Comparison of ENCODE assay signal across 8 mouse cellular contexts in the genomic region with DNA sequence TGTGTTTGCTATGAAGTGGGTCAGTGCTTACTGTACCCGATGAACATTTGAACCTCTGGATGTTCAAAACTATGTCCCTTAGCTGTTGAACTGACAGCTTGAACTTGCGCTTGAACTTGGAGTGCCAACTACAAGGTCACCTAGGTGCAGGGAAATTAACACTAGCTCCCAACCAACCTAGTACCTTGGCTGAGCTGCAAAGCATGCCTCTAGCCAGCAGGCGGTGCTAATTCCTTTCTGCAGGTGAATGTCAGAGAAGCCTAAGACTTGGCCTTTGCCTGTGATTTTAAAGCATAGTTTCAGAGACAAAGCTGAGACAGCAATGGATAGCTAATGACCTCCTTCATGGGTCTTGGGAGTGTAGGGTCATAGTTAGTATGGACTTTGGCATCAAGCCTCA. TPM values are rescaled to one million over a fixed set of nuclear protein-coding genes. Genes with fewer than 3 reads are reported as not detected.
DNase-seq lines count a peak whose midpoint lies in the region; ATAC-seq and TF ChIP-seq lines count a peak whose summit lies in the region.
"Had no signal": no experiment of that assay in that cellular context is flagged by ENCODE, and none has a peak within 500 bp of the region (broad histone marks: within the 10 kb centered on the region; RNA-seq: fewer than 3 reads in every experiment).

No protein-coding gene starts in this region.

- no peak overlapping the region for H3K4me3 ChIP-seq in ES-Bruce4 (ENCODE audit: low read depth, low read length)

- no peak overlapping the region for H3K27ac ChIP-seq in ES-Bruce4 (ENCODE audit: insufficient read depth, low read length)

- TF ChIP-seq POLR2A in ES-Bruce4 (IDR thresholded peaks at IDR 0.05; ENCODE audit: insufficient read depth, low read length), result no peak

- H3K27me3 ChIP-seq in ES-Bruce4 (ENCODE audit: control insufficient read depth, insufficient read depth, low read length, poor library complexity, severe bottlenecking), result no peaks in the 10 kb centered on the region

- H3K36me3 ChIP-seq in ES-Bruce4 (ENCODE audit: control insufficient read depth, insufficient read depth, low read length, poor library complexity, severe bottlenecking), result peaks cover 30% of the 10 kb centered on the region

- TF ChIP-seq CTCF in ES-Bruce4 (IDR thresholded peaks at IDR 0.05; ENCODE audit: low read depth, low read length), result peak; percentile 87

- H3K4me1 ChIP-seq in ES-Bruce4 (ENCODE audit: control insufficient read depth, insufficient read depth, low read length), result no peaks in the 10 kb centered on the region

- DNase-seq in B cell, adult 2 months, result peak; percentile 67
- peak; percentile 71 to 83 for DNase-seq in cerebellum, postnatal 14 days
- DNase-seq in kidney, postnatal 4 days, result peak; percentile 75 to 80
- DNase-seq in lung, postnatal 36 days, result peak; percentile 75
- peak; percentile 59 for DNase-seq in skeletal muscle tissue, adult 2 months (ENCODE audit: low read depth, low spot score)

- TF ChIP-seq EP300 in ES-Bruce4 (IDR thresholded peaks at IDR 0.05; ENCODE audit: insufficient read depth, low read depth, low read length), result no peak

- ATAC-seq in granulocyte monocyte progenitor cell, adult 5-6 weeks (replicated peaks; ENCODE audit: poor library complexity, severe bottlenecking), result peak; percentile 55; the same call in 1 of the 2 replicates

- H3K9me3 ChIP-seq in ES-Bruce4 (replicated peaks; ENCODE audit: control insufficient read depth, insufficient read depth, low read length, poor library complexity, severe bottlenecking), result no peaks in the 10 kb centered on the region

- H3K9ac ChIP-seq in ES-Bruce4 (ENCODE audit: low read depth, poor library complexity, severe bottlenecking), result no peak overlapping the region

RNA-seq across cellular contexts. Expression of a gene that starts 12.5 kb away (rescaled TPM):
- polyA plus RNA-seq in ES-Bruce4 (2011; ENCODE audit: insufficient read depth, insufficient read length, low read depth, missing spikeins), result not detected in 2 replicates
- not detected in 2 replicates for total RNA-seq in granulocyte monocyte progenitor cell, adult 5-6 weeks (2014; fragmentation: Nextera tagmentation)
- total RNA-seq in granulocyte monocyte progenitor cell, adult 5-6 weeks (2017), result not detected in 2 replicates
- total RNA-seq: layer of hippocampus, adult 8-10 months had no signal

RNA-seq across cellular contexts. Expression of a gene that starts 12.9 kb away (rescaled TPM):
- 131 and 148 TPM in 2 replicates for polyA plus RNA-seq in ES-Bruce4 (2011; ENCODE audit: insufficient read depth, insufficient read length, low read depth, missing spikeins)
- 114 and 116 TPM in 2 replicates for total RNA-seq in granulocyte monocyte progenitor cell, adult 5-6 weeks (2014; fragmentation: Nextera tagmentation)
- 140 and 236 TPM in 2 replicates for total RNA-seq in granulocyte monocyte progenitor cell, adult 5-6 weeks (2017)

RNA-seq across cellular contexts. Expression of a gene that starts 26.1 kb away (rescaled TPM):
- 16.3 and 20.1 TPM in 2 replicates for polyA plus RNA-seq in ES-Bruce4 (2011; ENCODE audit: insufficient read depth, insufficient read length, low read depth, missing spikeins)
- 25.2 and 25.3 TPM in 2 replicates for total RNA-seq in granulocyte monocyte progenitor cell, adult 5-6 weeks (2014; fragmentation: Nextera tagmentation)
- total RNA-seq in granulocyte monocyte progenitor cell, adult 5-6 weeks (2017), result 7.8 and 11.6 TPM in 2 replicates

RNA-seq across cellular contexts. Expression of a gene that starts 29.1 kb away (rescaled TPM):
- not detected in 2 replicates for polyA plus RNA-seq in ES-Bruce4 (2011; ENCODE audit: insufficient read depth, insufficient read length, low read depth, missing spikeins)
- total RNA-seq in granulocyte monocyte progenitor cell, adult 5-6 weeks (2014; fragmentation: Nextera tagmentation), result not detected in 2 replicates
- total RNA-seq in granulocyte monocyte progenitor cell, adult 5-6 weeks (2017), result not detected in 2 replicates

RNA-seq across cellular contexts. Expression of a gene that starts 38.2 kb away (rescaled TPM):
- polyA plus RNA-seq in ES-Bruce4 (2011; ENCODE audit: insufficient read depth, insufficient read length, low read depth, missing spikeins), result 16.5 and 17.2 TPM in 2 replicates
- total RNA-seq in granulocyte monocyte progenitor cell, adult 5-6 weeks (2014; fragmentation: Nextera tagmentation), result 0.53 TPM in 1 of 2 replicates, not detected in the other
- total RNA-seq in granulocyte monocyte progenitor cell, adult 5-6 weeks (2017), result 0.17 and 0.41 TPM in 2 replicates
